Mouse (Mus musculus) lung, embryonic 14.5 days (tissue): Measurements from ENCODE around the gene Olfr746. TPM values are rescaled to one million over a fixed set of nuclear protein-coding genes. Genes with fewer than 3 reads are reported as not detected.

ENCODE experiments used
- ATAC-seq: fragments of 200-750 bp; cut with Nextera tagmentation; 2 replicates; pipeline ENCODE4 v1.8.0; 2017; ENCODE audit warnings: mild to moderate bottlenecking, moderate TSS enrichment, moderate library complexity; ENCODE audit not compliant: insufficient read depth
- DNase-seq: peaks from one replicate; pipeline ENCODE4 v3.0.0-alpha.2; 2015
- H3K27ac ChIP-seq: fragments of 300-500 bp; sonication (generic); 2 replicates; pipeline ENCODE4 v1.5.1; 2014; ENCODE audit warnings: low read depth, mild to moderate bottlenecking, moderate library complexity
- H3K27me3 ChIP-seq: fragments of 300-500 bp; sonication (generic); 2 replicates; pipeline ENCODE4 v1.6.1; 2014; ENCODE audit warnings: low read length, control low read depth; ENCODE audit not compliant: insufficient read depth
- H3K36me3 ChIP-seq: fragments of 300-500 bp; sonication (generic); 2 replicates; pipeline ENCODE4 v1.6.1; 2014; ENCODE audit warnings: control low read depth; ENCODE audit not compliant: insufficient read depth
- H3K4me1 ChIP-seq: fragments of 300-500 bp; sonication (generic); 2 replicates; pipeline ENCODE4 v1.6.1; 2014; ENCODE audit warnings: antibody characterized with exemption, control low read depth; ENCODE audit not compliant: insufficient read depth
- H3K4me2 ChIP-seq: fragments of 300-500 bp; sonication (generic); 2 replicates; pipeline ENCODE4 v1.6.1; 2014; ENCODE audit warnings: mild to moderate bottlenecking
- H3K4me3 ChIP-seq: fragments of 300-500 bp; sonication (generic); 2 replicates; pipeline ENCODE4 v1.5.1; 2014; ENCODE audit warnings: low read depth, low read length
- H3K9ac ChIP-seq: fragments of 300-500 bp; sonication (generic); 2 replicates; pipeline ENCODE4 v1.6.1; 2014
- H3K9me3 ChIP-seq: fragments of 300-500 bp; sonication (generic); 2 replicates; pipeline ENCODE4 v1.6.1; 2016; ENCODE audit warnings: low read depth, low read length, control low read depth
- CTCF ChIP-seq: IDR thresholded peaks from 2 replicates; pipeline ENCODE4 v1.5.1; 2016; ENCODE audit warnings: antibody characterized with exemption, low read depth
- WGBS: fragments of 180-500 bp; shearing (Covaris S2); extraction: QIAGEN DNeasy Blood & Tissue Kit; methylation state at CpG from one replicate; pipeline ENCODE4 v1.1.7; 2014; 5-methylcytosine and 5-hydroxymethylcytosine counted together
- polyA plus RNA-seq: library from polyadenylated mRNA; unstranded; fragments of >200 nt; fragmentation: Nextera tagmentation; extraction: Ambion mirVana; gene quantifications from 2 replicates; pipeline ENCODE4 v1.2.1, GENCODE M21; 2014

Gene Olfr746
- not detected in 2 replicates for polyA plus RNA-seq

- TF ChIP-seq CTCF = no peak
- no peak within 1 kb of the TSS for H3K4me3 ChIP-seq
- no peak for ATAC-seq
Observed at GRCm38 (mm10) chr14:50646783-50647182, at the start of gene Olfr746. Olfr746 (plus strand) TSS chr14:50647083.

GRCm38 (mm10) chr14:50614579-50614978 lies 32.3 kb upstream of the Olfr746 start, which contains the start of gene Olfr744:
Olfr744 (plus strand) TSS chr14:50614879.
- no peak for TF ChIP-seq CTCF
- Histone ChIP-seq H3K4me3 (no peak within 1 kb of the TSS), H3K9ac (no peak within 1 kb of the TSS), H3K9me3 (no peaks in the 10 kb centered on the region), H3K36me3 (no peaks in the 10 kb centered on the region), H3K4me1 (no peaks in the 10 kb centered on the region), H3K27me3 (no peaks in the 10 kb centered on the region), H3K4me2 (no peak within 1 kb of the TSS), H3K27ac (no peak within 1 kb of the TSS)
- WGBS = 82% methylated on average over 2 of the region's 2 CpGs
- DNase-seq = no peak
- no peak for ATAC-seq

More at GRCm38 (mm10) chr14:50646783-50647182, at the start of gene Olfr746:
- Histone ChIP-seq H3K36me3 (no peaks in the 10 kb centered on the region), H3K27me3 (no peaks in the 10 kb centered on the region), H3K4me2 (no peak within 1 kb of the TSS), H3K27ac (no peak within 1 kb of the TSS), H3K9ac (no peak within 1 kb of the TSS), H3K9me3 (no peaks in the 10 kb centered on the region), H3K4me1 (no peaks in the 10 kb centered on the region)
- no peak for DNase-seq

- H3K9me3 ChIP-seq = no peaks in the 10 kb centered on the region
- no peak within 1 kb of the TSS for H3K4me2 ChIP-seq
- WGBS = 75% methylated on average over 2 of the region's 2 CpGs
- H3K36me3 ChIP-seq = no peaks in the 10 kb centered on the region
- no peak for ATAC-seq
- H3K4me1 ChIP-seq = no peaks in the 10 kb centered on the region
- DNase-seq = no peak
- no peaks in the 10 kb centered on the region for H3K27me3 ChIP-seq
- H3K4me3 ChIP-seq = no peak within 1 kb of the TSS
- no peak within 1 kb of the TSS for H3K9ac ChIP-seq
- TF ChIP-seq CTCF = no peak
- H3K27ac ChIP-seq = no peak within 1 kb of the TSS
Observed at GRCm38 (mm10) chr14:50639088-50639487, 7.8 kb upstream of the Olfr746 start, which contains the start of gene Olfr745. Olfr745 (plus strand) TSS chr14:50639388.

GRCm38 (mm10) chr14:50693106-50693505 lies 46.2 kb downstream of the Olfr746 start, which contains the start of gene Olfr747:
Olfr747 (minus strand) TSS chr14:50693206.
- DNase-seq (no peak), ATAC-seq (no peak)
- no peak within 1 kb of the TSS for H3K27ac ChIP-seq
- no peak within 1 kb of the TSS for H3K4me3 ChIP-seq
- H3K4me2 ChIP-seq = no peak within 1 kb of the TSS
- TF ChIP-seq CTCF = no peak
- H3K9me3 ChIP-seq = no peaks in the 10 kb centered on the region
- H3K9ac ChIP-seq = no peak within 1 kb of the TSS
- 81% methylated on average over 3 of the region's 3 CpGs for whole genome bisulfite sequencing
- H3K27me3 ChIP-seq = no peaks in the 10 kb centered on the region
- no peaks in the 10 kb centered on the region for H3K36me3 ChIP-seq
- no peaks in the 10 kb centered on the region for H3K4me1 ChIP-seq

Other genes starting within 250 kb of the Olfr746 start
- not detected in 2 replicates for gene Olfr738, start 239.5 kb upstream of the Olfr746 start, polyA plus RNA-seq
- not detected in 2 replicates for gene Olfr739, start 228.5 kb upstream of the Olfr746 start, polyA plus RNA-seq
- gene Olfr740, start 201.5 kb upstream of the Olfr746 start, polyA plus RNA-seq = not detected in 2 replicates
- not detected in 2 replicates for gene Olfr741, start 174.3 kb upstream of the Olfr746 start, polyA plus RNA-seq
- not detected in 2 replicates for gene Olfr742, start 143.5 kb upstream of the Olfr746 start, polyA plus RNA-seq
- not detected in 2 replicates for gene Olfr743, start 125.2 kb upstream of the Olfr746 start, polyA plus RNA-seq
- not detected in 2 replicates for gene Olfr744, start 32.2 kb upstream of the Olfr746 start, polyA plus RNA-seq
- not detected in 2 replicates for gene Olfr745, start 7.7 kb upstream of the Olfr746 start, polyA plus RNA-seq
- gene Olfr747, start 46.1 kb downstream of the Olfr746 start, polyA plus RNA-seq = not detected in 2 replicates
- not detected in 2 replicates for gene Olfr748, start 60.3 kb downstream of the Olfr746 start, polyA plus RNA-seq
- gene Olfr749, start 98.0 kb downstream of the Olfr746 start, polyA plus RNA-seq = not detected in 2 replicates
- gene Ttc5, start 138.4 kb downstream of the Olfr746 start, polyA plus RNA-seq = 68.3 and 68.6 TPM in 2 replicates
- not detected in 2 replicates for gene Ccnb1ip1, start 160.6 kb downstream of the Olfr746 start, polyA plus RNA-seq
- 71.0 and 74.7 TPM in 2 replicates for gene Parp2, start 160.8 kb downstream of the Olfr746 start, polyA plus RNA-seq
- 6.1 and 7.2 TPM in 2 replicates for gene Tep1, start 223.5 kb downstream of the Olfr746 start, polyA plus RNA-seq